Mouse (Mus musculus): Measurements from ENCODE around the gene Ercc4.
"Not testable (repeated sequence)": the region's sequence is repeated elsewhere in the genome, so short reads cannot be mapped to it uniquely, and the experiment has no call there.

Gene Ercc4

DNA sequence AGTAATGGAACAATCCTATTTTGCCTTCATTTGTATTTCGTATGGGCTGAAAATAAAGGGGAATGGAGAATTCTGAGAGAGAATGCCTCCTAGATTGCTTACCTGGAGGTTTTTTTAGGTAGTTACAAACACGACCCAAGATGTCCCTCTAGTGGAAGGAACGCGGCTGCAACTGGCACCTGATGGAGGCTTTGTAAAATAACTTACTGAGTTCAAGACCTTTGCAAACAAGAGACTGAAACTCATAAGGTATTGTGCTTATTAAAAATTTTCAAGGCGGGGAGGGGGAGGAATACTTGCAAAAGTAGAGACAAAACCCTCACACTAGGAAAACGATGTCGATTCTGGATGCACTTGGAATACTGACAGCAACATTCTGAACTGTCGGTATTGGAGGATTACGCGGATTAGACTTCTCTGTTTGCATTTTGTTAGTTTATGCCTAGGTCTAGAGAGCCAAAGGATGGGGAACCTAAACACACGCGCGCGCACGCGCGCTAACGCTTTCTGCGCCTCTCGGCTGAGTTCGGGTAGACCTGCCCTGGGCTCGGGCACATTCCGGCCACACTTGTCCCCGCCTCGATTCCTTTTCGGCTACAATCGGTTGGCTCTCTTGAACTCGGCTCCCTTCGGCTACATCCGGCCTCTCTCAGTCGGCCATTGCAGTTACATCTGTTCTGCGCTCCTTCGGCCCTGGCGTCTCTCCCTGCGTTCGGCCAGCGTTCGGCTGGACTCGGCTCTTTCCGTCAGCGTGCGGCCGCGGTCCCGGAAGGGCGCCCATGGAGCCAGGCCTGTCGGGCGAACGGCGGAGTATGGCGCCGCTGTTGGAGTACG is at the start of gene Ercc4:
Ercc4 (plus strand) TSS at position 529 of the 834 bp plus-strand sequence.
- DNase-seq (ENCODE audit: low read depth, low spot score), result peak; percentile 88

GRCm38 (mm10) chr16:13061113-13061512 is 48.4 kb upstream of the Ercc4 start:
- no peak for DNase-seq (ENCODE audit: low read depth, low spot score)

GRCm38 (mm10) chr16:13074176-13074575 is 35.3 kb upstream of the Ercc4 start:
- DNase-seq (ENCODE audit: low read depth, low spot score), result no peak

DNA sequence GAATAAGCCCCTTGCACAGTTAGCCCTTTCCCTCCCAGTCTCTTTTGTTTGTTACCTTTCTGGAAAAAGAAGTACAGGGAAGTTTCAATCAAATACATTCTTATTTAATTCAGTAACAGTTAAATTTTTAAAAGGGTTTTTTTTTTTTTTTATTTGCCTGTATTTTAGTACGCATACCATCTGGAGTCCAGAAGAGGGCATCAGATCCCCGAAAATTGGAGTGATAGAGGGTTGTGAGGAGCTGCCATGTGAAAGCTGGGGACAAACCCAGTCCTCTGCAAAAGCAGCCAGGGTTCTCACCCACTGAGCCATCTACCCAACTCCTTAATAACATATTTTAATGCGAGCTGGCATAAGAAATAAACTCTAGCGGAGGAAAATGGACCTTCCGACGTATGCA is 29.3 kb upstream of the Ercc4 start:
- no peak for DNase-seq (ENCODE audit: low read depth, low spot score)

GRCm38 (mm10) chr16:13083155-13083798 is 26.2 kb upstream of the Ercc4 start:
- no peak for DNase-seq (ENCODE audit: low read depth, low spot score)

GRCm38 (mm10) chr16:13108356-13108755 is 1.1 kb upstream of the Ercc4 start:
- no peak for DNase-seq (ENCODE audit: low read depth, low spot score)

- no peak for DNase-seq (ENCODE audit: low read depth, low spot score)
Measured at GRCm38 (mm10) chr16:13109990-13110595, 609 bp downstream of the Ercc4 start.

GRCm38 (mm10) chr16:13114821-13115220 is 5.3 kb downstream of the Ercc4 start:
- DNase-seq (ENCODE audit: low read depth, low spot score), result no peak

- not testable (repeated sequence) for DNase-seq (ENCODE audit: low read depth, low spot score)
Measured at GRCm38 (mm10) chr16:13115466-13115865, 6.0 kb downstream of the Ercc4 start.

- peak; percentile 34 for DNase-seq (ENCODE audit: low read depth, low spot score)
Measured at GRCm38 (mm10) chr16:13117299-13117966, 7.9 kb downstream of the Ercc4 start.

DNA sequence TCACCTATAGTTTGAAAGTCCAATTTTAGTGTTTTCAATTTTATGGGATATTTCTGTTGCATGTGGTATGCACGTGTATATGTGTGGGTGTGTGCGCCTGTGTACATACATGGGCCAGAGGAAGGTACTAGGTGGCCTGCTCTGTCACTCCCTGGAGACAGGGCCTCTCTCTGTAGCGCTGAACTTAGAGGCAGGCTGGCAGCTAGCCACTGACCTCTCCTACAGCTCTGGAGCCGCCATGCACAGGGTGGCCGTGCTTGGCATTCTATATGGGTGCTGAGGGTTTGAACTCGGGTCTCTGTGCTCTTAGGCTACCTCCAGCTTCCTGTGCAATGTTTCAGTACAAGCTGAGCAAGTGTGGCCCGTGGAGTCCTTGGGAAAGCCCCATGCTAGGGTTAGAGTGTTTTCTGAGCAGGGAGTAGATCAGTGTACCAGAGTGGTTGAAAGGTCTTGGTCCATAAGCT is 8.5 kb downstream of the Ercc4 start:
- DNase-seq (ENCODE audit: low read depth, low spot score), result no peak

- no peak for DNase-seq (ENCODE audit: low read depth, low spot score)
Measured at GRCm38 (mm10) chr16:13118754-13119294, 9.3 kb downstream of the Ercc4 start.

GRCm38 (mm10) chr16:13119641-13120350 is 10.3 kb downstream of the Ercc4 start:
- no peak for DNase-seq (ENCODE audit: low read depth, low spot score)

DNA sequence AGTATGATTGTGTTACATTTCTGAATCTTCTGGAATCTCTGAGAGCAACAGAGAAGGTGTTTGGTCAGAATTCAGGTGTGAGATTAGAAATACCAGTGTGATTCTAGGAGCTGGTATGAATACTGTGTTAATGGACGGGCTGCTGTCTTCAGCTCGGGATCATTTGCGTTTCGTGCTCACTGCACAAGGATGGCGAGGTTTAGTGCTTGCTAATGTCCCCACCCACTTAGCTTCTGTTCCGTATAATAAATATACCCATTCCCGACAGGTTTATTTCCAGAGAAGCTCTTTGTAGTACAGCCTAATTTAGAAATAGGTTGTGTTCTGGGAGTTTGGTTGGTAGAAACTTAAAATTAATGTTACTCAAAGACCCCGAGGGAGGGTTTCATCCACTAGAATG is 15.9 kb downstream of the Ercc4 start:
- DNase-seq (ENCODE audit: low read depth, low spot score), result no peak

DNA sequence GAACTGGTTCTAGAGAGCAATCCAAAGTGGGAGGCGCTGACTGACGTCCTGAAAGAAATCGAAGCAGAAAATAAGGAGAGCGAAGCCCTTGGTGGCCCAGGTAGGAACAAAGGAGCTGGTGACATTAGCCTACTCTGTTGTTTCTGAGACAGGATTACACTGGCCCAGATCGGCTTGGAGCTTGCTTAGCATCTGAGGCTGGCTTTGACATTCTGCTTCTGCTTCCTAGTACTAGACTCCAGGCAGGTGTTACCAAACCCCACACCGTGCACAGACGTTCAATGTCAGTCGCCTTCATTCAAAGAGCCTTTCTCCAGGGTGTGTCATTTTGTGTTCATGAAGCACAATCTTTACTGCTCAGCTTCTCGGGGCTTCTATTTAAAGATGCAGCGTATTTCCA is 18.1 kb downstream of the Ercc4 start:
- no peak for DNase-seq (ENCODE audit: low read depth, low spot score)

DNA sequence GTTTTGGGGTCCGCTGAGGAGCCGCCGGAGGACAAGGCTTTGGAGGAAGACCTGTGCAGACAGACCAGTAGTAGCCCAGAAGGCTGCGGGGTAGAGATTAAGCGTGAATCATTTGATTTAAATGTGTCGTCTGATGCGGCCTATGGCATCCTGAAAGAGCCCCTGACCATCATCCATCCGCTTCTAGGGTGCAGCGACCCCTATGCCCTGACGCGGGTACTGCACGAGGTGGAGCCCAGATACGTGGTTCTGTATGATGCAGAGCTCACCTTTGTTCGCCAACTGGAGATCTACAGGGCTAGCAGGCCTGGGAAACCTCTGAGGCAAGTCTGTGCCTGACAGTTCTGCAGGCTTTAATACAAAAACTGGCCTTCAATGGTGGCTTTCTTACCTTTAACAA is 20.9 kb downstream of the Ercc4 start:
- DNase-seq (ENCODE audit: low read depth, low spot score), result no peak

DNA sequence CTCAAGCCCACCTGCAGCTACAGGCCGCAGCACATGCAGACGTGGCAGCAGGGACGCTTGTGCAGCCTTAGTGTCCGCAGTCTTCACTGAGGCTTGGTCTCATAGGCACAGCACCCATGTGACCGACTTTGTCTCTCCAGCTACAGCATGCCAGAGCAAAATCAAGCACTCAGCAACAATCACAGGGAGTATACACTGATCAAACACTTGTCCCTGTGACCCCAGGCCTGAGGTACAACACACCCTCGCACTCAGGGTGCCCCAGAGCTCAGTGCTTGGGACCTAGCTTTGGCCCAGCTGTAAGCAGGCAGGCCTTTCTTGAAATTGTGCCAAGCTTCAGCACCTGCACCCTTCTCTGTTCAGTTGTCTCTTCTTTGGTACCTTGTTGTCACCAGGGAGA is 31.7 kb downstream of the Ercc4 start:
- DNase-seq (ENCODE audit: low read depth, low spot score), result no peak

DNA sequence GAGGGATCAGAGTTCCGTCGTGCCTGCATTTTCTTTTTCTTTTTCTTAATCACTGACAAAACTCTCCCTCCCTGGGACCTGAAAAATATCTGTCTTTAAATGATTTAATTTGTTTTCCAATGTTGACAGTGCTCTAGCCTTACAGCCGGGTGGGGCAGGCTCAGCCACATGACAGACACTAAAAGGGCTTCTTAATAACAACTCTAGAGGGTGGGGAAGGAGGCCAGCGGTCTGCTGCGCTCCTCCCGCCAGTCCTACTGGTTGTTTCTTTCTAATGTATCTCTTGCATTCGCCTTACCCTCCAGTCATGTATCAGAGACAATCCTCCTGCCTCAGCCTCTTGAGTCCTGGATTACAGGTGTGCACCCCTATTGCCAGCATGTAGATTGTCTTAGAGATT is 34.4 kb downstream of the Ercc4 start:
- DNase-seq (ENCODE audit: low read depth, low spot score), result no peak

DNA sequence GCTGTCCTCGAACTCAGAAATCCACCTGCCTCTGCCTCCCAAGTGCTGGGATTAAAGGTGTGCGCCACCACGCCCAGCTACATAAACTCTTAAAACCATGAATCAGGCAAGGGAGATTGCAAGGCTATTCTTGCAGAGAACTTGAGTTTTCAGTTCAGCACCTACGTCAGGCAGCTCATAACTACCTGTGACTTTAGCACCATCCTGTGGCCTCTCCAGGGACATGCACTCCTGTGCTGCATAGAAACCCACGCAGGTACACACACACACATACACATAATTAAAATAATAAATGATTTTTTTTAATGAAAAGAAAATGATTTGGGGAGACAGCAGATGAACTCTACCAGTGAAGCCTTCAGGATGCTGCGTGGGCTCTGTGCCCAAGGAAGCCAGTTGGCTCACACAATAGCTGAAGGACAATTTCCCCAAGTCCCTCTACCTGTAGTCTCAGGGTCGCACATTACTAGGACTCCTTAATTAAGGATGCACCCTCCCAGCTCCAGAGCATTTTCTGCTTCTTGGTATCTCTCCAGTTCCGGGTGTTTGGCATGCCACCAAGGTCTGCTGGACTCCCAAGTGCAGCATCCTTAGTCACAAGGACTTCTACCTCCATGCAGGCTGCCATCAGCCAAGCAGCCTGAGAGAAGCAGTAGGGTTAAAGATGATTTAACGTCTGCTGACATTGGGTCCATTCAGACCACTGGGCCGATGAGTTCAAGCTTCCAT is 35.4 kb downstream of the Ercc4 start:
- no peak for DNase-seq (ENCODE audit: low read depth, low spot score)

- DNase-seq (ENCODE audit: low read depth, low spot score), result no peak
Measured at GRCm38 (mm10) chr16:13146231-13146630, 36.7 kb downstream of the Ercc4 start.

Data from brain, embryonic 18.5 days (tissue).